Mouse (Mus musculus) liver, adult 2 months (tissue): ENCODE measurements around the gene H2-Q1. TPM values are rescaled to one million over a fixed set of nuclear protein-coding genes. Genes with fewer than 3 reads are reported as not detected.
A peak's percentile ranks its signal among the peaks of the same experiment; 100 is the strongest.

ENCODE experiments used
- DNase-seq: peaks from one replicate; pipeline ENCODE4 v3.0.0-alpha.2; 2011; ENCODE audit warnings: low read depth, low spot score; ENCODE audit errors: extremely low read depth
- H3K27ac ChIP-seq: fragments of 200-500 bp; replicated peaks from 2 replicates; pipeline ENCODE4 v1.5.1; 2012; ENCODE audit warnings: low read depth, mild to moderate bottlenecking, control low read depth, inconsistent platforms, low read length; ENCODE audit not compliant: insufficient read depth
- H3K27me3 ChIP-seq: fragments of 200-500 bp; 2 replicates; pipeline ENCODE4 v1.6.1; 2012; ENCODE audit warnings: mild to moderate bottlenecking, moderate library complexity, low read length, inconsistent platforms; ENCODE audit not compliant: control insufficient read depth, insufficient read depth
- H3K36me3 ChIP-seq: fragments of 200-500 bp; 2 replicates; pipeline ENCODE4 v1.6.1; 2012; ENCODE audit warnings: low read length, inconsistent platforms; ENCODE audit not compliant: control insufficient read depth, insufficient read depth
- H3K4me1 ChIP-seq: fragments of 200-500 bp; 2 replicates; pipeline ENCODE4 v1.6.1; 2011; ENCODE audit warnings: low read length; ENCODE audit not compliant: control insufficient read depth, insufficient read depth
- H3K4me3 ChIP-seq: fragments of 200-500 bp; 2 replicates; pipeline ENCODE4 v1.5.1; 2011; ENCODE audit warnings: low read depth, mild to moderate bottlenecking, control low read depth, low read length, moderate library complexity; ENCODE audit not compliant: insufficient read depth
- H3K79me2 ChIP-seq: fragments of 200-500 bp; 2 replicates; pipeline ENCODE4 v1.6.1; 2012; ENCODE audit warnings: inconsistent platforms, mild to moderate bottlenecking, low read length, moderate library complexity; ENCODE audit not compliant: control insufficient read depth, insufficient read depth
- H3K9ac ChIP-seq: fragments of 200-500 bp; 2 replicates; pipeline ENCODE4 v1.6.1; 2012; ENCODE audit warnings: low read depth, mild to moderate bottlenecking, control low read depth, inconsistent platforms, low read length
- CTCF ChIP-seq: fragments of 200-500 bp; IDR thresholded peaks from 2 replicates; pipeline ENCODE4 v1.5.1; 2011; ENCODE audit warnings: low read depth, low read length, control low read depth
- POLR2A ChIP-seq: fragments of 200-500 bp; IDR thresholded peaks from 2 replicates; pipeline ENCODE4 v1.6.1; 2011; ENCODE audit warnings: low read length, control low read depth; ENCODE audit not compliant: insufficient read depth; ENCODE audit errors: extremely low read depth
- WGBS: fragments of 180-500 bp; shearing (Covaris S2); methylation state at CpG from one replicate; pipeline ENCODE4 v1.1.7; 2018; 5-methylcytosine and 5-hydroxymethylcytosine counted together
- polyA plus RNA-seq: library from polyadenylated mRNA; depleted of rRNA; stranded (reverse); fragments of >200 nt; gene quantifications from 2 replicates; pipeline ENCODE4 v1.2.3, GENCODE M21; 2012; rRNA removed
- total RNA-seq: library from RNA; depleted of rRNA; stranded (reverse); fragments of >200 nt; gene quantifications from 2 replicates; pipeline ENCODE4 v1.2.3, GENCODE M21; 2014; rRNA removed

H2-Q1 gene
- total and polyA plus RNA-seq, 2 experiments, result 5.5 to 11.1 TPM

DNA sequence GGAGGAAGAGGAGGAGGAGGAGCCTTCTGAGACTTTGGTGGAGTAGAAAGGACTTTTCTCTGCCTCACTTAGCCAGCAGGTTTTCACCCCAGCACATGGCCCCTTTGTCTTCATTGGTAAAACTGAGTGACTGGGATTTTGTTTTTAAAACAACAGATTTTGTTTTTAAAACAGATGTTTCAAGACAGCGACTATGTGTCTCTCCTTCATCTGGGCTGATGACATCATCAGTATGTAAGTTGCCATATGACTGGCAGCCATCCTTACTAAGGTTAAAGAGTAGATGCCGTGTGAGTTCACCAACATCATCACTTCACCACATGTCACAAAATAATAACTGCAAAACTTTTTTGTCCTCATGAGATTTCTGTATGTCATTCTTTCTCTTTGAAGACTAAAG is 33.9 kb downstream of the H2-Q1 start:
- no peak for DNase-seq
- H3K79me2 ChIP-seq, result no peaks in the 10 kb centered on the region
- H3K9ac ChIP-seq, result no peak overlapping the region

GRCm38 (mm10) chr17:35357086-35357485 is 36.9 kb downstream of the H2-Q1 start:
- Histone ChIP-seq H3K79me2 (no peaks in the 10 kb centered on the region), H3K4me3 (no peak overlapping the region), H3K27ac (no peak overlapping the region), H3K9ac (no peak overlapping the region), H3K27me3 (no peaks in the 10 kb centered on the region), H3K4me1 (no peaks in the 10 kb centered on the region), H3K36me3 (no peaks in the 10 kb centered on the region)
- TF ChIP-seq CTCF (no peak), POLR2A (no peak)
- 20% methylated on average over 1 of the region's 1 CpGs for WGBS
- DNase-seq, result no peak

More for the DNA sequence above, 33.9 kb downstream of the H2-Q1 start:
- H3K36me3 ChIP-seq, result no peaks in the 10 kb centered on the region
- H3K4me3 ChIP-seq, result no peak overlapping the region
- no peaks in the 10 kb centered on the region for H3K4me1 ChIP-seq
- H3K27me3 ChIP-seq, result no peaks in the 10 kb centered on the region
- TF ChIP-seq CTCF (no peak), POLR2A (no peak)
- 86% methylated on average over 2 of the region's 2 CpGs for WGBS
- no peak overlapping the region for H3K27ac ChIP-seq

- Histone ChIP-seq H3K36me3 (no peaks in the 10 kb centered on the region), H3K4me3 (peak overlapping the region; percentile 57; the same call in 1 of the 2 replicates), H3K79me2 (no peaks in the 10 kb centered on the region), H3K4me1 (no peaks in the 10 kb centered on the region), H3K9ac (peak overlapping the region; percentile 34; the same call in 1 of the 2 replicates), H3K27me3 (no peaks in the 10 kb centered on the region), H3K27ac (no peak overlapping the region)
- 17% methylated on average over 38 of the region's 38 CpGs for whole genome bisulfite sequencing
- TF ChIP-seq POLR2A (no peak), CTCF (no peak)
- DNase-seq, result no peak
Measured at GRCm38 (mm10) chr17:35358763-35359469, 38.7 kb downstream of the H2-Q1 start.

DNA sequence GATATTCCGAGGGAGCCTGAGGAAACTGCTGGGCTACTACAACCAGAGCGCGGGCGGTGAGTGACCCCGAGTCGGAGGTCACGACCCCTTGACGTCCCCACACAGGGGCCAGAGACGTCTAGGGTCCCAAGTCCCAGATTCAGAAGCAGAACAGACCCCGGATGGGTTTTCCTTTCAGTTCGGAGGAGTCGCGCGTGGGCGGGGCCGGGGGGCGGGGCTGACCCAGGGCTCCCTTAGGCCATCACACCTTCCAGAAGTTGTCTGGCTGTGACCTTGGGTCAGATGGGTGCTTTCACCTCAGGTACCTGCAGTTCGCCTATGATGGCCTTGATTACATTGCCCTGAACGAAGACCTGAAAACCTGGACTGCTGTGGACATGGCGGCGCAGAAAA is 39.3 kb downstream of the H2-Q1 start:
- no peak overlapping the region for H3K27ac ChIP-seq
- H3K27me3 ChIP-seq, result no peaks in the 10 kb centered on the region
- no peak for DNase-seq
- no peak for TF ChIP-seq CTCF
- no peak for TF ChIP-seq POLR2A
- no peaks in the 10 kb centered on the region for H3K79me2 ChIP-seq
- no peaks in the 10 kb centered on the region for H3K4me1 ChIP-seq
- no peaks in the 10 kb centered on the region for H3K36me3 ChIP-seq
- 16% methylated on average over 21 of the region's 21 CpGs for WGBS
- H3K4me3 ChIP-seq, result peak overlapping the region; percentile 57; the same call in 1 of the 2 replicates
- peak overlapping the region; percentile 34; the same call in 1 of the 2 replicates for H3K9ac ChIP-seq

Other genes with a start within 250 kb of the H2-Q1 start
Only the 30 nearest of the 33 such genes appear.
- gene Ly6g6f, start 234.8 kb upstream of the H2-Q1 start, total RNA-seq, result not detected in 2 replicates
- gene Ly6g6f, start 234.8 kb upstream of the H2-Q1 start, polyA plus RNA-seq, result 0.07 TPM in 2 replicates
- 62.2 and 63.3 TPM in 2 replicates for gene Abhd16a, start 231.1 kb upstream of the H2-Q1 start, total RNA-seq
- gene Abhd16a, start 231.1 kb upstream of the H2-Q1 start, polyA plus RNA-seq, result 78.4 and 83.0 TPM in 2 replicates
- not detected in 2 replicates for gene Ly6g5c, start 212.1 kb upstream of the H2-Q1 start, total RNA-seq
- not detected in 2 replicates for gene Ly6g5c, start 212.1 kb upstream of the H2-Q1 start, polyA plus RNA-seq
- 0.40 and 0.46 TPM in 2 replicates for gene Ly6g5b, start 205.0 kb upstream of the H2-Q1 start, total RNA-seq
- gene Ly6g5b, start 205.0 kb upstream of the H2-Q1 start, polyA plus RNA-seq, result 0.26 and 0.62 TPM in 2 replicates
- gene Gpank1, start 198.9 kb upstream of the H2-Q1 start, total RNA-seq, result 9.6 and 9.8 TPM in 2 replicates
- gene Gpank1, start 198.9 kb upstream of the H2-Q1 start, polyA plus RNA-seq, result 10.5 and 11.4 TPM in 2 replicates
- 60.9 and 111 TPM in 2 replicates for gene Csnk2b, start 198.4 kb upstream of the H2-Q1 start, total RNA-seq
- 215 and 228 TPM in 2 replicates for gene Csnk2b, start 198.4 kb upstream of the H2-Q1 start, polyA plus RNA-seq
- 9.8 and 11.4 TPM in 2 replicates for gene D17H6S53E, start 194.0 kb upstream of the H2-Q1 start, total RNA-seq
- gene D17H6S53E, start 194.0 kb upstream of the H2-Q1 start, polyA plus RNA-seq, result 12.4 and 18.3 TPM in 2 replicates
- gene Apom, start 188.4 kb upstream of the H2-Q1 start, total RNA-seq, result 432 and 465 TPM in 2 replicates
- gene Apom, start 188.4 kb upstream of the H2-Q1 start, polyA plus RNA-seq, result 510 and 575 TPM in 2 replicates
- 28.1 and 40.9 TPM in 2 replicates for gene Bag6, start 185.2 kb upstream of the H2-Q1 start, total RNA-seq
- gene Bag6, start 185.2 kb upstream of the H2-Q1 start, polyA plus RNA-seq, result 88.4 and 119 TPM in 2 replicates
- 12.4 and 23.2 TPM in 2 replicates for gene Prrc2a, start 155.5 kb upstream of the H2-Q1 start, total RNA-seq
- 103 and 144 TPM in 2 replicates for gene Prrc2a, start 155.5 kb upstream of the H2-Q1 start, polyA plus RNA-seq
- 8.6 and 13.3 TPM in 2 replicates for gene Aif1, start 144.3 kb upstream of the H2-Q1 start, total RNA-seq
- gene Aif1, start 144.3 kb upstream of the H2-Q1 start, polyA plus RNA-seq, result 1.6 and 2.5 TPM in 2 replicates
- gene Lst1, start 132.0 kb upstream of the H2-Q1 start, total RNA-seq, result 10.2 and 13.0 TPM in 2 replicates
- gene Lst1, start 132.0 kb upstream of the H2-Q1 start, polyA plus RNA-seq, result 5.9 and 11.8 TPM in 2 replicates
- gene Ltb, start 126.0 kb upstream of the H2-Q1 start, total RNA-seq, result 1.8 and 3.0 TPM in 2 replicates
- 2.6 and 4.7 TPM in 2 replicates for gene Ltb, start 126.0 kb upstream of the H2-Q1 start, polyA plus RNA-seq
- gene Tnf, start 118.4 kb upstream of the H2-Q1 start, total RNA-seq, result 0.13 TPM in 1 of 2 replicates, not detected in the other
- 0.15 and 0.29 TPM in 2 replicates for gene Tnf, start 118.4 kb upstream of the H2-Q1 start, polyA plus RNA-seq
- 0.27 TPM in 1 of 2 replicates, not detected in the other for gene Lta, start 115.1 kb upstream of the H2-Q1 start, total RNA-seq
- 0.06 TPM in 1 of 2 replicates, not detected in the other for gene Lta, start 115.1 kb upstream of the H2-Q1 start, polyA plus RNA-seq
- 0.37 TPM in 1 of 2 replicates, not detected in the other for gene Gm16181, start 99.6 kb upstream of the H2-Q1 start, total RNA-seq
- not detected in 2 replicates for gene Gm16181, start 99.6 kb upstream of the H2-Q1 start, polyA plus RNA-seq
- gene Atp6v1g2, start 86.7 kb upstream of the H2-Q1 start, total RNA-seq, result 0.28 and 0.34 TPM in 2 replicates
- gene Atp6v1g2, start 86.7 kb upstream of the H2-Q1 start, polyA plus RNA-seq, result 1.6 and 2.7 TPM in 2 replicates
- 7.5 and 7.6 TPM in 2 replicates for gene Nfkbil1, start 84.6 kb upstream of the H2-Q1 start, total RNA-seq
- 7.5 and 8.6 TPM in 2 replicates for gene Nfkbil1, start 84.6 kb upstream of the H2-Q1 start, polyA plus RNA-seq
- gene Ddx39b, start 78.7 kb upstream of the H2-Q1 start, total RNA-seq, result 37.0 and 43.6 TPM in 2 replicates
- gene Ddx39b, start 78.7 kb upstream of the H2-Q1 start, polyA plus RNA-seq, result 64.9 and 103 TPM in 2 replicates
- gene H2-D1, start 57.7 kb upstream of the H2-Q1 start, total RNA-seq, result 444 and 506 TPM in 2 replicates
- gene H2-D1, start 57.7 kb upstream of the H2-Q1 start, polyA plus RNA-seq, result 487 and 676 TPM in 2 replicates
- gene H2-Q2, start 21.8 kb downstream of the H2-Q1 start, total RNA-seq, result 0.81 and 1.2 TPM in 2 replicates
- 0.37 and 0.75 TPM in 2 replicates for gene H2-Q2, start 21.8 kb downstream of the H2-Q1 start, polyA plus RNA-seq
- 31.5 and 32.7 TPM in 2 replicates for gene H2-Q4, start 59.2 kb downstream of the H2-Q1 start, total RNA-seq
- 36.2 and 61.8 TPM in 2 replicates for gene H2-Q4, start 59.2 kb downstream of the H2-Q1 start, polyA plus RNA-seq
- 11.4 and 13.2 TPM in 2 replicates for gene H2-Q6, start 104.4 kb downstream of the H2-Q1 start, total RNA-seq
- 18.2 and 40.0 TPM in 2 replicates for gene H2-Q6, start 104.4 kb downstream of the H2-Q1 start, polyA plus RNA-seq
- gene H2-Q7, start 118.8 kb downstream of the H2-Q1 start, total RNA-seq, result 40.7 and 56.7 TPM in 2 replicates
- gene H2-Q7, start 118.8 kb downstream of the H2-Q1 start, polyA plus RNA-seq, result 58.1 and 212 TPM in 2 replicates
- gene H2-Q10, start 149.7 kb downstream of the H2-Q1 start, total RNA-seq, result 1,696 and 1,845 TPM in 2 replicates
- gene H2-Q10, start 149.7 kb downstream of the H2-Q1 start, polyA plus RNA-seq, result 3,073 and 3,421 TPM in 2 replicates
- not detected in 2 replicates for gene Pou5f1, start 185.6 kb downstream of the H2-Q1 start, total RNA-seq
- not detected in 2 replicates for gene Pou5f1, start 185.6 kb downstream of the H2-Q1 start, polyA plus RNA-seq
- gene Tcf19, start 196.4 kb downstream of the H2-Q1 start, total RNA-seq, result 1.9 and 4.0 TPM in 2 replicates
- gene Tcf19, start 196.4 kb downstream of the H2-Q1 start, polyA plus RNA-seq, result 2.7 and 3.1 TPM in 2 replicates
- 1.4 and 1.9 TPM in 2 replicates for gene Cchcr1, start 196.7 kb downstream of the H2-Q1 start, total RNA-seq
- gene Cchcr1, start 196.7 kb downstream of the H2-Q1 start, polyA plus RNA-seq, result 1.9 and 2.1 TPM in 2 replicates
- not detected in 2 replicates for gene Psors1c2, start 212.8 kb downstream of the H2-Q1 start, total RNA-seq
- gene Psors1c2, start 212.8 kb downstream of the H2-Q1 start, polyA plus RNA-seq, result not detected in 2 replicates
- gene Cdsn, start 231.7 kb downstream of the H2-Q1 start, total RNA-seq, result not detected in 2 replicates
- not detected in 2 replicates for gene Cdsn, start 231.7 kb downstream of the H2-Q1 start, polyA plus RNA-seq